In genomic region chr7:40290166-40290565, GRCm38 (mm10) we compare ENCODE assay signal across 24 mouse cellular contexts.
A peak's percentile ranks its signal among the peaks of the same experiment; 100 is the strongest.
DNase-seq lines count a peak whose midpoint lies in the region; ATAC-seq and TF ChIP-seq lines count a peak whose summit lies in the region.
"Had no signal": no experiment of that assay in that cellular context is flagged by ENCODE, and none has a peak within 500 bp of the region (broad histone marks: within the 10 kb centered on the region; RNA-seq: fewer than 3 reads in every experiment).

No protein-coding gene starts in this region.

- no peaks in the 10 kb centered on the region for H3K27me3 ChIP-seq in heart, embryonic 11.5 days (ENCODE audit: control insufficient read depth, insufficient read depth, low read length)
- H3K27me3 ChIP-seq: CH12.LX; embryonic facial prominence, embryonic 12.5 days; forebrain, embryonic 13.5 days; forebrain, embryonic 15.5 days; Patski had no signal

- peak; percentile 22 for DNase-seq in gastrocnemius, adult 2 months
- DNase-seq in gastrocnemius, postnatal 36 days = no peak
- DNase-seq in heart, adult 18-20 months = peak; percentile 24 to 56
- peak; percentile 19 to 40 for DNase-seq in heart, adult 9 months (ENCODE audit: low spot score in 2 of 2)
- no peak for DNase-seq in heart, postnatal 36 days
- DNase-seq: adrenal gland, adult 8-10 months; adrenal gland, postnatal 14 days; adrenal gland, postnatal 36 days; B cell, adult 2 months; cerebellum, adult 11-12 months; cerebellum, adult 2 months; cerebellum, adult 9-10 months; cerebellum, postnatal 10 days; cerebellum, postnatal 25 days had no signal

- H3K9ac ChIP-seq in heart, embryonic 11.5 days (ENCODE audit: low read depth, low read length) = no peak overlapping the region
- H3K9ac ChIP-seq: embryonic facial prominence, embryonic 12.5 days; forebrain, embryonic 13.5 days; forebrain, embryonic 15.5 days had no signal

- no peaks in the 10 kb centered on the region for H3K4me1 ChIP-seq in heart, embryonic 11.5 days (ENCODE audit: control insufficient read depth, insufficient read depth, low read length)
- H3K4me1 ChIP-seq: embryonic facial prominence, embryonic 10.5 days; embryonic facial prominence, embryonic 12.5 days; forebrain, embryonic 13.5 days; forebrain, embryonic 15.5 days had no signal

- H3K9me3 ChIP-seq in heart, embryonic 11.5 days (replicated peaks; ENCODE audit: control insufficient read depth, low read length) = no peaks in the 10 kb centered on the region
- H3K9me3 ChIP-seq: embryonic facial prominence, embryonic 10.5 days; embryonic facial prominence, embryonic 12.5 days; forebrain, embryonic 13.5 days; forebrain, embryonic 15.5 days had no signal

- intact Hi-C loops in gastrocnemius, adult 2 months (cut with DNase I) = no loop called here
- intact Hi-C loops in gastrocnemius, postnatal 36 days (cut with DNase I) = no loop called here
- intact Hi-C loops in heart, postnatal 36 days (cut with DNase I) = no loop called here

- WGBS in heart, embryonic 11.5 days (ENCODE audit: insufficient replicate concordance) = 85% methylated on average over 3 of the region's 3 CpGs

- no peak for ATAC-seq in heart, embryonic 11.5 days (replicated peaks; ENCODE audit: insufficient number of reproducible peaks, low FRiP score, low TSS enrichment)
- ATAC-seq: activated CD4-positive, CD25-positive, alpha-beta regulatory T cell, adult 4 months; CD4-positive, CD25-positive, alpha-beta regulatory T cell, adult 4 months; forebrain, embryonic 13.5 days; forebrain, embryonic 15.5 days; Patski had no signal

- H3K27ac ChIP-seq in gastrocnemius, adult 2 months = no peak overlapping the region
- H3K27ac ChIP-seq in heart, embryonic 11.5 days (ENCODE audit: low read depth, low read length) = no peak overlapping the region
- H3K27ac ChIP-seq: embryonic facial prominence, embryonic 10.5 days; embryonic facial prominence, embryonic 12.5 days; forebrain, embryonic 13.5 days; forebrain, embryonic 15.5 days had no signal

- H3K36me3 ChIP-seq in heart, embryonic 11.5 days (ENCODE audit: control insufficient read depth, insufficient read depth, low read length) = no peaks in the 10 kb centered on the region
- H3K36me3 ChIP-seq: embryonic facial prominence, embryonic 10.5 days; embryonic facial prominence, embryonic 12.5 days; forebrain, embryonic 15.5 days; G1E had no signal

- TF ChIP-seq CTCF in gastrocnemius, adult 2 months (IDR thresholded peaks at IDR 0.05) = no peak

- H3K4me3 ChIP-seq in gastrocnemius, adult 2 months = no peak overlapping the region
- H3K4me3 ChIP-seq in heart, embryonic 11.5 days (ENCODE audit: low read depth, low read length) = no peak overlapping the region
- H3K4me3 ChIP-seq: embryonic facial prominence, embryonic 10.5 days; embryonic facial prominence, embryonic 12.5 days; forebrain, embryonic 13.5 days; forebrain, embryonic 15.5 days had no signal

- no peak overlapping the region for H3K4me2 ChIP-seq in heart, embryonic 11.5 days
- H3K4me2 ChIP-seq: embryonic facial prominence, embryonic 12.5 days; forebrain, embryonic 13.5 days; forebrain, embryonic 15.5 days had no signal

Comparison
In these comparisons a context has a peak if more than half of its experiments do, and no peak if none do; other contexts are left out.
1. DNase-seq: peak in gastrocnemius, adult 2 months (single experiment), heart, adult 18-20 months (2 of 2) and heart, adult 9 months (2 of 2); none in gastrocnemius, postnatal 36 days (0 of 2) and heart, postnatal 36 days (0 of 2).